Mouse (Mus musculus) Patski (cell line): ENCODE data around the gene Runx3. TPM values are rescaled to one million over a fixed set of nuclear protein-coding genes. Genes with fewer than 3 reads are reported as not detected.

Source experiments
- ATAC-seq: fragments of 100-300 bp; one replicate; pipeline ENCODE4 v1.8.0; 2021
- CTCF ChIA-PET: fragments of 350-600 bp; sonication (Branson Sonifier 250); formaldehyde crosslinking; loops from one replicate; lab custom pipeline; 2022; ENCODE audit warnings: inconsistent platforms; lab: Charles Lee
- POLR2A ChIA-PET: fragments of 350-600 bp; sonication (Branson Sonifier 250); formaldehyde crosslinking; loops from one replicate; lab custom pipeline; 2022; ENCODE audit warnings: antibody characterized with exemption, inconsistent platforms; lab: Charles Lee
- DNase-seq: peaks from one replicate; pipeline ENCODE4 v3.0.0-alpha.2; 2011; ENCODE audit warnings: low read depth, low spot score
- H3K27me3 ChIP-seq: fragments of 371-371 bp; one replicate; pipeline ENCODE4 v1.5.1; 2021
- CTCF ChIP-seq: fragments of 100-300 bp; IDR thresholded peaks from one replicate; pipeline ENCODE4 v1.5.1; 2021
- in situ Hi-C: fragments of 300-500 bp; cut with MboI; formaldehyde crosslinking; loops from 3 replicates; pipeline ENCODE4 v1.11.1; 2018; ENCODE audit warnings: low pct_unique_long_range_greater_than_20kb, mixed read lengths
- polyA plus RNA-seq: library from polyadenylated mRNA; unstranded; gene quantifications from one replicate; pipeline ENCODE4 v1.2.3, GENCODE M21; 2021

Runx3 gene
- polyA plus RNA-seq, 1 experiment from 2014 or later: 8.9 TPM

DNA sequence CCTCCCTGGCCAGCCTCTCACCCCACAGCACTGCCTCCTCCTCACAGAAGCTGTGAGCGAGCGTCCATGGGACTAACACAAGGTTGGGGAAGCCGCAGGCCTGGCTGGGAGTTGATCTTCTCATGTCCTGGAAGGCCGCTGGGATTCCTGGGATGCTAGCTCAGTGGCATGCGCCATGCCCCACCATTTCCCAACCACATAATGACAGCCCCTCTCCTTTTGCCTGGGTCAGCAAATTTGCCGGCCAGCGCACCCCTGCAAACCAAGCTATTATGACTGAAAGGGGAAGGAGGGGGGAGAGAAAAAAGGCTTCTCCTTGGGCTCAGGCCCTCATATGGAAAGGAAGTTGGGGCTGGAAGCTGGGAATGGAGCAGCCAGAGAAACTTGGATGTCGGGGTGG, 6.8 kb upstream of the Runx3 start:
- no peak for ATAC-seq
- ChIA-PET CTCF (no interaction called here), POLR2A (no interaction called here)
- no peak for TF ChIP-seq CTCF
- in situ Hi-C loops: no loop called here
- H3K27me3 ChIP-seq: peaks cover 6% of the 10 kb centered on the region
- DNase-seq: no peak

DNA sequence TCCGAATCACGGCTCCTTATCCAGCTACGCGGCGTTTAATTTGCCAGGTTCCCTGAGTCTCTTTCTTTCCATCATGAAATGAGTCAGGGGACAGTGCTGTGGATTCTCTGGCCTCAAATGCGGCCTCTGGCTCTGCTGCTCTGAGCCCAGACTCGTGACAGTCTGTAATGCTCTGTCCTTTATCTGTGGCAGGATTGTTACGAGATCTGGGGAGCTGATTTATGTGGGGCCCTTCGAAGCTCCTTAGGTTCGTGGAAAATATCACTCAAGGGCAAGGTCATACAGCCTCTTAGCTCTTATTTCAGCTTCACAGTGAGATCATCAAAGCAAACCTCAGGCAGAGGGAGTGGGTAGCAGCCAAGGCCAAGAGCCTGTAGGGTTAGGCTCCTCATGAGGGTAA, 6.2 kb upstream of the Runx3 start:
- in situ Hi-C loops: no loop called here
- peaks cover 6% of the 10 kb centered on the region for H3K27me3 ChIP-seq
- ChIA-PET POLR2A (no interaction called here), CTCF (no interaction called here)
- no peak for ATAC-seq
- no peak for DNase-seq
- TF ChIP-seq CTCF: no peak

DNA sequence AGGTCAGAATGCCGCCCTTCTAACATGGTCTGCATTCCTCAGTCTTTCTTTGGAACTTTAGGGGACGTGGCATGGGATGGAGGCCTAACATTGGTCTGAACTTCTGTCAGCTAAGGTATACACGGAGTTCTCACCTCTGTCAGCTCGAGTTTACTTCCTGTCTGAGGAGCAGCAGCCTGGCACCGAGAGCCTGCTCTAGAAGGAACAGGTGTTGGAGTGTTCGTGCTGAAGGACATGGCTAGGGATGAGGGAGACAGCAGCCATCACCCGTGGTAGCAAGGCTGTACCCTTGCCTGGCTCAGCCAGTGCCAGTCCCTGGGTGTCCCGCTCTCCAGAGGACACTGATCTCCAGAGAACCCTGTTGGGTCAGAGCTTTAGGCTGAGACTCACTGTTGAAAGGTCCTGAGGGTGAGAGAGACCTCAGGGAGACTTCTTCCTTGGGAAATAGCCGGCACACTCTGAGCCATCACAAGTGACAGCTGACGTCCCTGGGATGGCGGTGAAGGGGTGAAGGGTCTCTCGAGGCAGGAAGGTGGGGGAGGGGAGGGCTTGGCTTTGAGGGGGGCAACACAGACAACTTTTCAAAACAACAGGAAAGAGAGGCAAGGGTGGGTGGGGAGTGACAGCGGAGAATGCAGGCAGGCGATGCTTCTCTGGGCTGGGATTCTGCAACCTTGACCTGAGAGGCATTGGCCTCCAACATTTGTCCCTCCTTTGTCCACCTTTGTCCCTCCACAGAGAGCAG, 4.9 kb upstream of the Runx3 start:
- CTCF ChIA-PET: no interaction called here
- no peak for ATAC-seq
- TF ChIP-seq CTCF: no peak

DNA sequence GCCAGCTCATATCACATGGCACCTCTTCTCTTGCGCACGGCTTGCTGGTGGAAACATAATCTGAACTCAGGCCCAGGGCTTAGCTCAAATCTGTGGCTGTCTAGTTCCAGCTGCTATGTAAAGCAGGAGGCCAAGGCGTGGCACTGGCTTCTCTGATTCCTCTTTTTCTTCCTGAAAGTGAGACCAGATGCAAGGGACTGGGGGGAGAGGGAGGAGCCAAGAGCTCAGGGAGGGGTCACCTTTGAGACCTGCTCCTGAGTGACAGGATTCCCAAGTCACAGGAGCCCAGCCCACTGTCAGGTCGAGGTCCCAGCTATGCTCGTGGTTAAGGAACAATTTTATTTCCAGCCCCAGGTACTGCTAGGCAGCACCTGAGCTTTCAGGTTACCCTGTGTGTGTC, 4.1 kb upstream of the Runx3 start:
- ChIA-PET POLR2A (no interaction called here), CTCF (no interaction called here)
- no peak for TF ChIP-seq CTCF
- no peak for DNase-seq
- H3K27me3 ChIP-seq: peaks cover 3% of the 10 kb centered on the region
- ATAC-seq: no peak
- in situ Hi-C loops: no loop called here

More for the DNA sequence above, 4.9 kb upstream of the Runx3 start:
- in situ Hi-C loops: no loop called here
- POLR2A ChIA-PET: no interaction called here
- H3K27me3 ChIP-seq: peaks cover 6% of the 10 kb centered on the region
- no peak for DNase-seq

DNA sequence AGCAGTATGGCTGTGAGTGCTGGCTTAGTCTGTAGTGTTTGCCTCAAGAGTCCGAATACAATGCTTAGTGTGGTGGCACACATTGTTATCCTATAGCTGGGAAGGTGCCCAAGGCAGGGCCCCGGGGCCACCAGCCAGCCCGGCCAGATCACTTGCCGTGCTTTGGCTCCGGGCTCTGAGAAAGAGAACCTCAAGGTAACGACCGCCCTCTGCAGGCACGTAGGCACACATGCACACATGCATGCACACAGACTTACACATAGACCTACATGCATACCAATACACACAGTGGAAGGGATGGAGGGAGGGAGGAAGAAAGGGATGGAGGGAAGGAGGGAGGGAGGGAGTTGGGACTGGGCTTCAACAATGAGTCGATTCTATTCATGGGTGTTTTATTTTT, 2.6 kb upstream of the Runx3 start:
- TF ChIP-seq CTCF: no peak
- in situ Hi-C loops: no loop called here
- ChIA-PET POLR2A (no interaction called here), CTCF (no interaction called here)
- DNase-seq (no peak), ATAC-seq (no peak)
- H3K27me3 ChIP-seq: peaks cover 2% of the 10 kb centered on the region

DNA sequence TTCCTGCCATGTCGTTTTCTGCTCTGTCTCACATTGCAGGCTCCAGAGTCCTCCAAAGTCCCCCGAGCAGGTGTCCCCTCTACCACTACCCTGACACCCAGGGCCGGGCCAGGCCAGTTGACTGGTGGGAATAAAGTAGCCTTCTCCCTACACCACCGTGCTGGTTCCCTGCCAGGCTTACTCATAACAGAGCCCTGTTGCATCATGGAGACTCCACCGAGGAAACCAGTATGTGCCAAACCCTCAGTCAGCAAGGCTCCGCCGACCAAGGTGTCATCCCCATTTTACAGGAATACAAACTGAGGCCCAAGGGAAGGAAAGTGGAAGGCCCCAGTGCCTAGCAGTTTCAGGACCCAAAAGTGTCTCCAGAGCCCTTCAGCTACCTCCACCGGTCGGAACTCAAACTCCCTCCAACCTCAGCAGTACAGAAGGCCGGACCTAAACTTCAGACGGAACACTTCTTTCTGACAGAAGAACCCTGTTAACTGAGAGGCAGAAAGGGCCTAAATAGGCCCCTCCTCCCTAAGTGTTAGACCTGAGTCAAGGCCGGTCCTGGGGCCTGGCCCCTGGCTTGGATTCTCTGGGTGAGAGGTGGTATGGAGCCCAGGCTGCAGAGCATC, 1.5 kb upstream of the Runx3 start:
- DNase-seq (no peak), ATAC-seq (no peak)
- ChIA-PET CTCF (no interaction called here), POLR2A (interaction anchor here (0.7 kb wide), 1 partner anchor 14 kb away, joined by 3 read pairs; no protein-coding TSS in a partner anchor)
- in situ Hi-C loops: no loop called here
- no peak for TF ChIP-seq CTCF
- peaks cover 2% of the 10 kb centered on the region for H3K27me3 ChIP-seq

DNA sequence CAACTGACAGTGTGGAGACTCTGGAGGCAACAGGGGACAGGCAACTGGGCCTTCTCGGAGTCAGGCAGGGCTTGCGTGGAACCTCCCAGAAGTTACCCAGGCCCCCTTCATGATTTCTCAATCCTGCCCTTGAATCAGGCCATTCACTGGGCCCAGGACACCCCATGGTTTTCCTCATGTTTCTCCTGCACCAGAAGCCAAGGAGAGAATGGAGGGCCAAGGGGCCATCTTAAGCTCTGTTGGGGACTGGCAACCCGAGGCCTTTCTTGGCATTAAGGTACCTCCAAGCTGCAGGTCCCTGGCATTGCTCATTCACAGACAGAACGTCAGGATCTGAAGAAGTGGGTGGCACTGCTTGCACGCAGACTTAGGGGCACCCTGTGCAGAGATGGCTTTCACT, 3.3 kb downstream of the Runx3 start:
- ATAC-seq (no peak), DNase-seq (no peak)
- ChIA-PET POLR2A (no interaction called here), CTCF (no interaction called here)
- no peak for TF ChIP-seq CTCF
- peaks cover 2% of the 10 kb centered on the region for H3K27me3 ChIP-seq
- in situ Hi-C loops: no loop called here

DNA sequence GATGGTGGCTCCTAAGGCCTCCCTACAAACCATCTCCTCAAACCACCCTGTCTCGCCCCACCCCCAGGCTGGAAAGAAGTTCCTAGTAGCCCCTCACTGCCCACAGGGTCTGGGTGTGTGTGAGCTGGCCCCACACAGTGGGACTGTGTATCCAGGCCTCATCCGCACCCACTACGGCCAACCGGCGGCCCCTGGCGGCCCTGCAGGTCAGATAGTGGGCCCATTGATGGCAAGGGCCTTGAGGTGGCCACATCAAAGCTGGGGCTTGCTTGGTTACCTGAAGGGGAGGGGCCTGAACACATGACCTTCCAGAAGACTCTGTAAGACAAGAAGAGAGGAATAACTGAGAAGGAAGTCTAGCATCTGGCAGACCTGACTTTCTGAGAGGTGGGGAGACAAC, 4.3 kb downstream of the Runx3 start:
- DNase-seq: no peak
- in situ Hi-C loops: no loop called here
- ATAC-seq: no peak
- TF ChIP-seq CTCF: no peak
- ChIA-PET CTCF (no interaction called here), POLR2A (no interaction called here)
- H3K27me3 ChIP-seq: peaks cover 2% of the 10 kb centered on the region

DNA sequence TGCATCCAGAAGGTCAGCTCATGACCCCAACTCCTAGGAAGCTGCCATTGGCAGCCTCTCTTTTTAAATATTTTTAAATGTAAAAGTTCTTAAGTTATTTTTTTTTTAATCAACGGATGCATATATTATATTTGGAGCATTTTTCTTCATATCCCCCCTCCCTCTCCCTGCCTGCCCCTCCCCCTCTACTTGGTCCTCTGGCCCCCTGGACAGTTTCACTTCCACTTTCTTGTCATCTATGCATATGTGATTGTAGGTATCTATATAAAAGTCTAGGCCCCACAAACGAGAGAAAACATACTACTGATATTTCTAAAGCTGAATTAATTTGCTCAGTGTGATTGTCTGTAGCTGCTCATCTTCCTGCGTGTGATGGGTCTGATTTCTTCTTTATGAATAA, 4.7 kb downstream of the Runx3 start:
- H3K27me3 ChIP-seq: peaks cover 2% of the 10 kb centered on the region
- no peak for DNase-seq
- no peak for TF ChIP-seq CTCF
- in situ Hi-C loops: no loop called here
- no peak for ATAC-seq
- ChIA-PET CTCF (no interaction called here), POLR2A (interaction anchor here (0.5 kb wide), 1 partner anchor 13 kb away, joined by 3 read pairs; no protein-coding TSS in a partner anchor)

DNA sequence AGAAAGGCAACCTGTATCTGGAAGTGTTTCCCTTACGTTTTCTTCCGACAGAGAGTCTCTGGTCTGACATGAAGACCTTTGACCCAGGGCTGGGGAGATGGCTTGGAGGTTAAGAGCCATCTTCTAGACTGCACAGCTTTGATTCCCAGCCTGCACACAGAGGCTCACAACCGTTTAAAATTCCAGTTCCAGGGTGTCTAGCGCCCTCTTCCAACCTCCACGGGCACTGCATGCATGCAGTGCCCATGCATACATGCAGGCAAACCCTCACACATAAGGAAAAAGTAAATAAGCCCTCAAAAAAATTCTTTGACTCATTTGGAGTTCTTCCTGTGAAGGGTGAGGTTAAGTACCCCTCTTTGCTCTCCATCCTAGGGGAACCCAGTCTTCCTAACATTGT, 5.9 kb downstream of the Runx3 start:
- ATAC-seq: no peak

DNA sequence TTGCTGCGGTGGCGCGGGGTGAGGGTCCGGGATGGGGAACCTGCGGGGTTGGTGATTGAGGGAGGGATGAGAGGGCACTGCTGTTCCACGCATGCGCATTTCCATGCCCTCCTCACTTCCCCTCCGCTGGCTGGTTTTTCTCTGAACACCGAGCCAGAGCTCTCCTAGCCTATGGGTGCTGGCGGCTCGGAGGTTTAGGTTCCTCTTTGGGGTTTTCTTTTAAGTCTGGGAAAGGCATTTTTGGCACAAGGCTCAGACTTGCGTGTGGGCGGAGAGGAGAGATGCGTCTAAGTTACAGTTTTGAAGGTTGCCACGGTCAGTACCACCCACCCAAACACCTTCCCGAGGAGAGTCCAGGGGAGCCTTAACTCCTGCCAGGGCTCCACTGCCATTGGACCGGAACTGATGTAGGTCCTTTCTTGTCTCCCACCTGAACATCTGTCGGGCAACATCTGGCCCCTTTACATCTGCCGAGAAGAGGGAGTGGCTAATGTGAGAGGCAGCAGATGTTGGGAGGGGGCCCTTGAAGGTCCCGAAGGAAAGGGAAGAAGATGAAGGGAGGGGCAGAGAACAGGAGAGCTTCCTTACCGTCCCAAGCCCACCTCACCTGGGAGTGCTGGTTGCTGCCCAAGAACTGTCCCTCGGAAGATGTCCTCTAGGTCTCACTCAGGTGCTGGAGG, 8.5 kb downstream of the Runx3 start:
- no peak for ATAC-seq
- H3K27me3 ChIP-seq: peaks cover 6% of the 10 kb centered on the region
- POLR2A ChIA-PET: no interaction called here
- in situ Hi-C loops: no loop called here
- CTCF ChIA-PET: no interaction called here
- no peak for TF ChIP-seq CTCF
- no peak for DNase-seq

More for the DNA sequence above, 5.9 kb downstream of the Runx3 start:
- peaks cover 8% of the 10 kb centered on the region for H3K27me3 ChIP-seq
- POLR2A ChIA-PET: no interaction called here
- TF ChIP-seq CTCF: no peak
- CTCF ChIA-PET: no interaction called here
- DNase-seq: no peak
- in situ Hi-C loops: no loop called here
